Mouse (Mus musculus) lung, adult 18-20 months (tissue): ENCODE measurements around the gene Per2.

Source experiments
- DNase-seq, 2 experiments: peaks; one replicate each; pipeline ENCODE4 v3.0.0; 2022; ENCODE audit warnings: mixed read lengths in 2 of 2

Per2 gene

GRCm38 (mm10) chr1:91458223-91458861 lies 782 bp downstream of the Per2 start:
- DNase-seq, result peak; percentile 88 to 94

- peak in 1 of 2 experiments; percentile 55 for DNase-seq
These were observed 1.4 kb downstream of the Per2 start for GRCm38 (mm10) chr1:91457698-91458097.

DNA sequence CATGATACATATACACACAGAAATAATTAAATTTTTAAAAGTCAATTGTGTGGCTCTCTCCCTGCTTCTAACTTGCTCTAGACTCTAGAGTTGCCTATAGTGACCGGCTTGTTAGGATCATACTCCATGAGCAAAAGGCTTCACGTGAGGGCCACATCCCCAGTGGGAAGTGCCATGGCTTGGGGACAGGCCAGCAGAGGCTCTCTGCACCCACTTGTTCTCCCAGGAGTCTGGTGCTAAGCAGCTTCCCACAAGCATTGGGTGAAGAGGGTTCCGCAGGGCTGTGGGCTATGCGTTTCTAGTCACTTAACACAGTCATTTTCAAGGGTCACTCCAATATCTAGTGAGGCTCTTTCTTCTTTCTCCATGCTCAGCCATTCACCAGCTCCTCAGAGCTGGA lies 2.0 kb downstream of the Per2 start:
- peak; percentile 70 to 76 for DNase-seq

- peak; percentile 91 to 95 for DNase-seq
These were observed 2.8 kb downstream of the Per2 start for GRCm38 (mm10) chr1:91456301-91456801.

- DNase-seq, result peak; percentile 81 to 85
These were observed 3.4 kb downstream of the Per2 start for GRCm38 (mm10) chr1:91455661-91456161.

DNA sequence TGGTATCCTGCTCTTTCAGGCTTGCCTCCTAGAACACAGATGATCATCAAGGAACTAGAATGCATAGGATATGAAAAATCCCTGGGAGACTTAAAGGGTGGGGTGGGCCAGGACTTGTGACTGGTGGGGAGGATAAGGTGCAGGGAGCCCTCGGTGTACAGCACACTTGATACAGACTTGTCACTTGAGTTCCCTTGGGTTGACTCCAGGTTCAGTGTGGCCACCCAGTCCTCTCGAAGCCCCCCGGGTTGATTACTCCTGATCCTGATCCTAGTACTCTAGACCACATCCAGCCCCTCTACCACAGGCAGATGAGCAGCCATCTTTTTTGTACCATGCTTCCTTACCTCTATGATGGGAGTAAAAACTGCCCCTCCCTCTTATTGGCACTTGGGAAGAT lies 4.2 kb downstream of the Per2 start:
- DNase-seq, result no peak

DNA sequence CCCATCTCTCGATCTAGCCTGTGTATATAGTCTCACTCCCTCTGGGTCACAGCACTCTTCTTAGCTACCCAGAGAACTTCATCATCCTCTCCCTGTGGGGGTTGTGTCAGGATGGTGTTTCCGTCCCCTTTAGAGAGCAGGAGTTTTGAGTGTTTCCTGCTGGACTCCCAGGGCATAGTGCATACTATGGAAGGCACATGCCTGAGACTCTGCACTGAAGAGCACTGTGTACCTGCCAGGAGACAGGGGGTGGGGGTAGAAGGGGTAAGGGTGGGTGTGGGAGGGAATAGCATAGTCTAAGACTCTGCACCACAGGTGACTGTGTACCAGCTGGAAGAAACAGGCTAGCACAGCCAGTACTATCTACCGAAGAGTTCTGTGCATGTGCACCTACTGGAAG lies 4.8 kb downstream of the Per2 start:
- peak in 1 of 2 experiments; percentile 33 for DNase-seq

- peak in 1 of 2 experiments; percentile 37 for DNase-seq
These were observed 5.2 kb downstream of the Per2 start for GRCm38 (mm10) chr1:91453932-91454331.

- no peak for DNase-seq
These were observed 7.5 kb downstream of the Per2 start for GRCm38 (mm10) chr1:91451547-91452084.

- no peak for DNase-seq
These were observed 8.3 kb downstream of the Per2 start for GRCm38 (mm10) chr1:91450851-91451250.

- DNase-seq, result peak; percentile 81 to 88
These were observed 10.4 kb downstream of the Per2 start for GRCm38 (mm10) chr1:91448688-91449087.

DNA sequence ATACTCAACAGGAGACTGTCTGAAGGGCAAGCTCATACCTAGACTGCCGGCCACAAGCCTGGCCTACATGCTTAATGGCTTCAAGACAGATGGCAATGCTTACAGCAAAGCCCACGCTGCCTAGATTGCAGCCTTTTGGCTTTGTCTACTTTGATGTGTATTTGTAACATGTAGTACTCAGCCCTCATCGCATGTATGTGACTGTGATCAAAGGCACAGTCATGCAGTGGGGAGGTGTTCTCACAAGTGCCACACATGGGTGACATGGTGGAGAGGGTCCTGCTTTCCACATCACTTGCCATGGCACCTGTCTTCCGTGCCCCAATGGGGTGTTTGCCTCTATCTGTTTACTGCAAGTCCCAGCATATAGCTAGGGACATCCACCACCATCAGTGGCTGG lies 12.6 kb downstream of the Per2 start:
- DNase-seq, result no peak

DNA sequence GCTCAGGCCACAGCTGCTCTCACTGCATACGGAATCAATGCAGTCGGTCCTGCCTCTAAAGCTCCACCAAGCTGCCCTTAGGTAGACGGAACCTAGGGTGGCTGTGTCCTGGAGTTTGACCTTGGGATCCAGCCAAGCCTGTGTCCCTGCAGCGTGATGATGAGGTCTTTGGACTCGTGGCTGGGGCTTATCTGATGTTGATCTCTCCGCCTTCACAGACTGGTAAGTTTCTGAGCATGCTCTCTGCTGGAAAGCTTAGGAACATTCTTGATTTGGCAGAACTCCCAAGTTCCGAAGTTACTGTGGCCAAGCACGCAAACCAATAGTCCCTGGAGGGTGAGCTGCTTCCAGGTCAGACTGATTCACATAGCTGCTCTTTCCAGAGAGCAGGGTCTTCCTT lies 13.1 kb downstream of the Per2 start:
- peak; percentile 78 to 90 for DNase-seq

DNA sequence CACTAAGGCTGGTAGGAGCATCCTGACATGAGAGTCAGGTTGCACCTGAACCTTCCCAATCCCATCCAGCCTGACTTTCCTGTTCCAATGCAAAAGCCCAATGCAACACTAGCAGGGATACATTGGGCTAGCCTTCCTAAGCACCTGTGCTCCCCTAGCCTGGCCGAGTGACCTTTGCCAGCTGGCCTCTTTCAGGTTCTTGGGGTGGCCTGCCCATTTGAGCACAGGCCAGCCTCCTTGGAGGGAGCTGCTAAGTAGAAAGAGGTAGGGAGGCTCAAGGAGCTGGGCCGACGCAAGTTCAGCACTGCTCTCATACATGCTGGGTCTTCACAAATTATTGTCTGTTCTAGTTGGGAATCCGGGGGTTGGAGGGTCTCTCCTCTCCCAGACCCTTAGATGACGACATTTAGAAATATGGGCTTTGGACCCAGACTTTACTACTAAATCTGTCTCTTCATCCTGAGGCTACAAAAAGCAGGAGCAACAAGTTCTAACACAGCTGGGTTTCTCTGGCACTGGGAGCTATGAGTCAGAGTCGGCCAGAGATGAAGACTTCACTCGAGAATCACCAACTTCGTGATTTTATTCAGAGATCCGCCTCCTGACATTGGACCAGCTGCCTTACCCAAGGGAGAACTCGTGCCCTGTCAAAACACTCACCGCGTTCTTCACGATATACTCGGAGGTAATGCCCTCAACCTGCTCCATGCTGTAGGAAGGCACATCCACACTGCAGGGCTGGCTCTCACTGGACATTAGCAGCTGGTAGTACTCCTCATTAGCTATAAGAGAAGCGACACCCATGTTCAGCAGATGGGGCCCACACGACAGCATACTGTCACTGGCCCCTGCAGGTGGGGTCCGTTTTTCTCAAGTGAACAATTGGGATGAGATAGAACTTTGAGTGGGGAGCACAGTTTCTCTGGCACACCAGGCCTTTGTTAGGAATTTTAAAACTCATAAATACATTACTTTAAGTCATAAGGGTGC lies 14.0 kb downstream of the Per2 start:
- DNase-seq, result no peak

DNA sequence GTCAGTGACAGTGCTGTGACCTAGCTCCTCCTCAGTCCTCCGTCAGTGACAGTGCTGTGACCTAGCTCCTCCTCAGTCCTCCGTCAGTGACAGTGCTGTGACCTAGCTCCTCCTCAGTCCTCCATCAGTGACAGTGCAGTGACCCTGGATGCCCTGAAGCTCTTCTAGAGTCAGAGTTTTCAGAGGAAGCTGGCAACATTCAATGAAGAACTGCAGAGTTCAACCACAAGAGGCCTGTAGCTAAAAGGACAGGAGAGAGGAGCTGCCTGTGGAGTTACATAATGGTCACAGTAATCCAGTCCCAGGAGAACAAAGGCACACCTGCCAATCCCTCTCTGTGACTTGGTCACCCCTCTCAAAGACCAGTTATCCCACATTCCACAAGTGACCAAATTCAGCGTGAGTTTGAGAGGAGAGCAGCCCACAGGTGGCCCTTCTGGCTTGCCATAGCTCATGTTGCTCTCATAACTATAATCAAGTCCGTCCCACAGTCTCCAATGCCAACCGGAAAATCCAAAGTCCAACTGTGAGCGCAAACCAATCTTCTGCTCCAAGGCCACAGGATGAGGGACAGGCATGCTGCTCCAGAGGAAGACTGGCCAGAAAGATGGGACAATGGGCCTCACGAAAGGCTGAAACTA lies 16.7 kb downstream of the Per2 start:
- peak; percentile 83 to 89 for DNase-seq

- no peak for DNase-seq
These were observed 17.3 kb downstream of the Per2 start for GRCm38 (mm10) chr1:91441855-91442254.

DNA sequence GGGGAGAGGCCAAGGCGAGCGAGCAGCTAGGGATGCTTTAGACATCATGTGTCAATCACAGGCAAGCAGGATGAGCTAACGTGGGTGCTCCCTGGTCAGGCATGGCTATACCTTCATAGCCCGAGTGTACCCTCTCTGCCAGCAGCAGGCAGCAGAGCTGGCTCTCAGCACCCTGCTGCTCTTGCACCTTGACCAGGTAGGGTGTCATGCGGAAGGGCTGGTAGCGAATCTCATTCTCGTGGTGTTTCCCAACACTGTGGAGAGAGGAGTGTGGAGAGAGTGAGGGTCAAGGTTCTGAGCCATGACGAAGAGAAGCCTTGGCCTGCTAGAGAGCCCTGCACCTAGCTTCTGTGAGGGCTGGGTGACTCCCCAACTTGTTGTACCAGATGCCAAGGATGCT lies 19.3 kb downstream of the Per2 start:
- DNase-seq, result no peak

- DNase-seq, result peak; percentile 61 to 75
These were observed 21.6 kb downstream of the Per2 start for GRCm38 (mm10) chr1:91437573-91437972.

DNA sequence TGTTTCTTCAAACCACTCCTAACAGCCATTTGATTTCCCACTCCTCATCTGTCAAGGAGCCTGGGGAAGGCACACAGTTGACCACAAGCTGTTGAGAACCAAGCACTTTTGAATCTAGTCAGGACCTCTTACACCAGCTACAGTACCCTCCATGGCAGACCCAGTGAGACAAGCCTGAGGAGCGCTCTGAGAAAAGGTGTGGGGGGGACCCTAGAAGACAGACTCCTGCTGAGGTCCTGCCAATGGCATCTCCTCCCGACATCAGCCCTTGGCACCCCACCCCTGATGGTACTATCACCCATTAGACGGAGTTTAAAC lies 22.1 kb downstream of the Per2 start:
- DNase-seq, result no peak

DNA sequence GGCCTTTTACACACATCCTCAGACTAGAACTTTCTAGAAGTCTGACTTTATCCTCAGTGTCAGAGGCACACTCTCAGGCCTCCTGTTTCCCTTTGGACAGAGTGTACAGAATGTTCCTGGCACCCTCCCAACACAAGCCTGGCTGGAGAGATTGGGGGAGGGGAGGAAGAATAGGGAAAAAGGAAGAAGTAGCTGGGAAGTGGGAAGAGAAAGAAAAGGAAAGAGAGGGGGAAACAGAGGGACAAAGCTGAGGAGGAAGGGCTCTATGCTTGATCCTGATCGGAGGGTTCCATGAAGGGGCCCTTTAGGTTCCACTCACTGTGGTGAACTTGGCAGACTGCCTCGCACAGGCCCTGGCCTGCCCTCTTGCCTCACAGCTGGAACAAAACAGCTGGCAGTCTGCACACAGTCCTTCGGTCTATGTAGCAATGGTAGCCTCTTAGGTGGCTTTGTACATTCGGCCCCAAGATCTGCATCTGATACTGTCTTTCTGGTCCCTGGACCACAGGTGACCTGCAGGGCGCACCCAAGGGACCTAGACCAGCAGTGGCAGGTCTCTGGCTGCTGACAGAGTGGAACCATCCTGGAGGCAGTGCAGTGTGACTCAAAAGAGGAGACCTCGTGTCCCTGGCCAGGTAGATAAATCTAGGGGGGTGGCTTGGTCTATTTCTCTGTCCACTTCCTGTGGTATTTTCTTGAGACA lies 22.6 kb downstream of the Per2 start:
- DNase-seq, result peak; percentile 90 to 94

DNA sequence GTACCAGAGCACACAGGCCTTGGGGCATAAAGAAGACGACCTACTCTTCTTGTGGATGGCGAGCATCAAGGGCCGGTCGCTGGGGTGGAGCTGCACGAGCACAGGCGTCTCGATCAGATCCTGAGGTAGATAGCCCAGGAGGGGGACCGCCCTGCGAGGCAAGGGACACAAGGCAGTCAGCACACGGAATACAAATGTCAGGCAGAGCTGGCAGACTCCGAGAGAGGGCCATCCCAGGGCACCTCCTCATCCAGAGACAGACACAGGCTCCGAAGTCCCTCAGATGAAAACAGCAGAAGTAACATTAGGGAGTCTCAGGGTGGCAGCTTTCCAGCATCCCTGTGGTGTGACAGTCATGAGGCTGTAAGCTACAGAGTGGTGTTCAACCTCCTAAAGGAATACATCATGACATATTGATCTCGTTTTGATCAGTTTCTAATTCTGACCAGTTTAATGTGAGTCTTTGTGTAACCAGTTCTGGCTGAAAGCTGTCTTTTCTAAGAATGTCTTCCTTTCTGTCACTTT lies 23.5 kb downstream of the Per2 start:
- DNase-seq, result no peak

DNA sequence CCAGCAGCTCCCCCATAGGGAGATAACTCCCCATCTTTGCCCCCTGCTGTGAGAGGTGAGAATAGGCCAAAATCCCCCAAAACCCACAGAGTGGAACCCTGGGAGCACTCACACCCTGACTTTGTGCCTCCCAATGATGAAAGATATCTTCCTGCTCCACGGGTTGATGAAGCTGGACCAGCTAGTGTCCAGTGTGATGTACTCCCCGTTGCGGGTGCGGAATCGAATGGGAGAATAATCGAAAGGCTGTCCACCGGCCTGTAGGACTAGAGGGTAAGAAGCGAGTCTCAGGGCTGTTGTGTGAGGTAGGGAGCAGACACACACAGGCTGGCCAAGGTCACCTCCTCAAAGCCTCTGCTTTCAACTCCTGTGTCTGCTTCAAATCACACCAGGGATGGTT lies 24.2 kb downstream of the Per2 start:
- DNase-seq, result no peak
